Comparison of ENCODE assay signal across 21 mouse cellular contexts in the genomic region with DNA sequence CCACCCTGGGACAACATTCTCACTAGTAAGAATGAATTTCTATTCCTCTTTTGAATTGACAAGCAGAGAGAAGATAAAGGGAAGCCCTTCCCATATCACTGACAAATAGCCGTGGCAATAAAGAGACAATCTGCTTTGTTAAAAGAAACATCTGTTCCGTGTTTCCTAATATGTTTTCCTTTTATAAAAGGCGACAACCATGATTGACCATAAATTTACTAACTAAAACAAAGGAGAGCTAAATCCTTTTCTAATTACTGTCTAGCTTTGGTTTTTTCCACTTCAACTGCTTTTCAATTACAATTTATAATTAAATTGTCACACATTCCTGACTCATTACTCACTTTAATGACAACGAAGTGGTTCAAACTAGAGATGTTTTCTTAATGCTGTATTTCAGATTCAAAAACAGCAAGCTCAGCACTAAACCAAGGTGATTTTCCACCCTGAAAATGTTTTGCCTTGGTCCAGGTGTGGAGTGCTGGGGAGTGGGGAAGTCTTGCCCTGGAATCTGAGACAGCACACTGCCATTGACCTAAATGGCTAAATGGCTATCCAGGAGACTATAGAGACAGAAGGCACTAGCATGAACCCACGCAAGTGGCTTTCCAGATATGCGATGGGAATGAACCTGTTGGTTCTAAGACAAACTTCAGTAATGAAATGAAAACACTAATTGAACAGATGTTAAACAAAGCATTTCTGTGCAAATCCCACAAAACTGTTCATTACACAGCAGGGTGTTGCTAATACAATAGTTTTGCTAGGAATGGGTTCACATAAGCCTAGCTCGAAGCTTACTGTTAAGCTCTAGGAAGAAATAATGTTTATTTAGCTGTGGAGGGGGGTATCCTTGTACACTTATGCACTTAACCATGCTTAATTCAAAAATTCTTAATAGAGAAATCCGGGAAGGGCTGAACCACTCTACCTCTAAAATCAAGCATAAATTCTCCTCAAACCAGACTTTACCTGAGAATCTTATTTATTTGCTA. TPM values are rescaled to one million over a fixed set of nuclear protein-coding genes. Genes with fewer than 3 reads are reported as not detected.
DNase-seq lines count a peak whose midpoint lies in the region; ATAC-seq and TF ChIP-seq lines count a peak whose summit lies in the region.
"Had no signal": no experiment of that assay in that cellular context is flagged by ENCODE, and none has a peak within 500 bp of the region (broad histone marks: within the 10 kb centered on the region; RNA-seq: fewer than 3 reads in every experiment).

No protein-coding gene starts in this region.

- H3K4me2 ChIP-seq in embryonic facial prominence, embryonic 11.5 days (ENCODE audit: low read depth, low read length), result no peak overlapping the region
- H3K4me2 ChIP-seq in kidney, embryonic 14.5 days (replicated peaks; ENCODE audit: low read depth, low read length), result no peak overlapping the region
- H3K4me2 ChIP-seq in midbrain, postnatal 0 days (ENCODE audit: low read depth, low read length, poor library complexity, severe bottlenecking), result no peak overlapping the region
- no peak overlapping the region for H3K4me2 ChIP-seq in midbrain, embryonic 16.5 days (ENCODE audit: low read length)
- H3K4me2 ChIP-seq: embryonic facial prominence, embryonic 13.5 days; intestine, embryonic 15.5 days; limb, embryonic 15.5 days; midbrain, embryonic 15.5 days; neural tube, embryonic 12.5 days had no signal

- intact Hi-C loops in gastrocnemius, adult 2 months (cut with DNase I), result no loop called here

- WGBS in embryonic facial prominence, embryonic 11.5 days, result 53% methylated on average over 8 of the region's 8 CpGs
- WGBS in embryonic facial prominence, embryonic 10.5 days, result 60% methylated on average over 8 of the region's 8 CpGs
- WGBS in kidney, embryonic 14.5 days, result 23% methylated on average over 8 of the region's 8 CpGs
- 51% methylated on average over 8 of the region's 8 CpGs for WGBS in midbrain, postnatal 0 days
- WGBS in midbrain, embryonic 16.5 days, result 45% methylated on average over 8 of the region's 8 CpGs

- no peak overlapping the region for H3K27ac ChIP-seq in embryonic facial prominence, embryonic 11.5 days (replicated peaks; ENCODE audit: low read depth, low read length)
- no peak overlapping the region for H3K27ac ChIP-seq in embryonic facial prominence, embryonic 10.5 days (replicated peaks)
- H3K27ac ChIP-seq in kidney, embryonic 14.5 days (ENCODE audit: low read depth, low read length), result peak overlapping the region; percentile 2; the same call in 1 of the 2 replicates
- no peak overlapping the region for H3K27ac ChIP-seq in midbrain, postnatal 0 days (ENCODE audit: low read depth, low read length)
- no peak overlapping the region for H3K27ac ChIP-seq in midbrain, embryonic 16.5 days (ENCODE audit: low read length)
- H3K27ac ChIP-seq in gastrocnemius, adult 2 months, result no peak overlapping the region
- H3K27ac ChIP-seq: embryonic facial prominence, embryonic 13.5 days; intestine, embryonic 15.5 days; limb, embryonic 15.5 days; midbrain, embryonic 15.5 days; neural tube, embryonic 12.5 days had no signal

- peak; percentile 22 for DNase-seq in embryonic facial prominence, embryonic 11.5 days (ENCODE audit: low spot score)
- DNase-seq in embryonic facial prominence, embryonic 10.5 days (ENCODE audit: low spot score), result no peak
- DNase-seq in kidney, adult 8-10 months, result no peak
- peak; percentile 35 for DNase-seq in midbrain, postnatal 0 days (ENCODE audit: low spot score)
- DNase-seq in gastrocnemius, adult 2 months, result no peak
- no peak for DNase-seq in gastrocnemius, adult 18-20 months (ENCODE audit: low spot score)
- DNase-seq: adrenal gland, adult 8-10 months; cerebellum, adult 18-20 months; cerebellum, postnatal 36 days; heart, adult 11 months; heart, postnatal 4 days; right cerebral cortex, postnatal 4 days; thymus, postnatal 14 days had no signal

- ATAC-seq in embryonic facial prominence, embryonic 11.5 days (replicated peaks; ENCODE audit: insufficient number of reproducible peaks, low FRiP score, low TSS enrichment, low read depth), result no peak
- no peak; the same call in 1 of the 2 replicates for ATAC-seq in kidney, embryonic 14.5 days (ENCODE audit: low FRiP score, low TSS enrichment)
- no peak for ATAC-seq in midbrain, postnatal 0 days (ENCODE audit: low FRiP score)
- ATAC-seq in midbrain, embryonic 16.5 days, result no peak
- ATAC-seq: intestine, embryonic 15.5 days; midbrain, embryonic 15.5 days had no signal

- no peaks in the 10 kb centered on the region for H3K4me1 ChIP-seq in embryonic facial prominence, embryonic 11.5 days (ENCODE audit: control insufficient read depth, insufficient read depth, low read length)
- H3K4me1 ChIP-seq in embryonic facial prominence, embryonic 10.5 days, result peaks cover 51% of the 10 kb centered on the region
- peaks cover 17% of the 10 kb centered on the region for H3K4me1 ChIP-seq in kidney, embryonic 14.5 days (ENCODE audit: control insufficient read depth, insufficient read depth, low read length)
- H3K4me1 ChIP-seq in midbrain, postnatal 0 days (ENCODE audit: insufficient read depth, low read length), result no peaks in the 10 kb centered on the region
- peaks cover 8% of the 10 kb centered on the region for H3K4me1 ChIP-seq in midbrain, embryonic 16.5 days (ENCODE audit: control insufficient read depth, insufficient read depth, low read length)
- H3K4me1 ChIP-seq: intestine, embryonic 15.5 days; megakaryocyte, embryonic 14.5 days had no signal

- no peak overlapping the region for H3K4me3 ChIP-seq in embryonic facial prominence, embryonic 11.5 days (ENCODE audit: low read depth, low read length)
- H3K4me3 ChIP-seq in embryonic facial prominence, embryonic 10.5 days, result no peak overlapping the region
- H3K4me3 ChIP-seq in kidney, embryonic 14.5 days (ENCODE audit: low read length), result no peak overlapping the region
- H3K4me3 ChIP-seq in midbrain, postnatal 0 days (ENCODE audit: low read depth, low read length), result no peak overlapping the region
- no peak overlapping the region for H3K4me3 ChIP-seq in midbrain, embryonic 16.5 days (ENCODE audit: low read depth, low read length)
- no peak overlapping the region for H3K4me3 ChIP-seq in gastrocnemius, adult 2 months
- H3K4me3 ChIP-seq: embryonic facial prominence, embryonic 13.5 days; intestine, embryonic 15.5 days; limb, embryonic 15.5 days; megakaryocyte, embryonic 14.5 days; midbrain, embryonic 15.5 days; neural tube, embryonic 12.5 days had no signal

- no peaks in the 10 kb centered on the region for H3K9me3 ChIP-seq in embryonic facial prominence, embryonic 11.5 days (replicated peaks; ENCODE audit: control insufficient read depth, low read length)
- no peaks in the 10 kb centered on the region for H3K9me3 ChIP-seq in embryonic facial prominence, embryonic 10.5 days
- no peaks in the 10 kb centered on the region for H3K9me3 ChIP-seq in kidney, embryonic 14.5 days (ENCODE audit: control insufficient read depth, low read length)
- no peaks in the 10 kb centered on the region for H3K9me3 ChIP-seq in midbrain, postnatal 0 days (ENCODE audit: low read length)
- H3K9me3 ChIP-seq in midbrain, embryonic 16.5 days (replicated peaks; ENCODE audit: control insufficient read depth, low read length, poor library complexity, severe bottlenecking), result no peaks in the 10 kb centered on the region
- H3K9me3 ChIP-seq: embryonic facial prominence, embryonic 13.5 days; intestine, embryonic 15.5 days; limb, embryonic 15.5 days; megakaryocyte, embryonic 14.5 days; midbrain, embryonic 15.5 days; neural tube, embryonic 12.5 days had no signal

- no peaks in the 10 kb centered on the region; the same call in 1 of the 2 replicates for H3K36me3 ChIP-seq in embryonic facial prominence, embryonic 11.5 days (replicated peaks; ENCODE audit: control insufficient read depth, insufficient read depth, low read depth, low read length)
- peaks cover 31% of the 10 kb centered on the region for H3K36me3 ChIP-seq in embryonic facial prominence, embryonic 10.5 days (replicated peaks)
- H3K36me3 ChIP-seq in kidney, embryonic 14.5 days (ENCODE audit: control insufficient read depth, insufficient read depth, low read length), result peaks cover 5% of the 10 kb centered on the region; the same call in 1 of the 2 replicates
- H3K36me3 ChIP-seq in midbrain, postnatal 0 days (ENCODE audit: insufficient read depth, low read length), result no peaks in the 10 kb centered on the region
- no peaks in the 10 kb centered on the region for H3K36me3 ChIP-seq in midbrain, embryonic 16.5 days (ENCODE audit: control insufficient read depth, insufficient read depth, low read length)
- H3K36me3 ChIP-seq: intestine, embryonic 15.5 days; limb, embryonic 15.5 days; midbrain, embryonic 15.5 days; neural tube, embryonic 12.5 days had no signal

- H3K27me3 ChIP-seq in embryonic facial prominence, embryonic 11.5 days (ENCODE audit: control insufficient read depth, insufficient read depth, low read length), result no peaks in the 10 kb centered on the region
- peaks cover under 1% of the 10 kb centered on the region; the same call in 1 of the 2 replicates for H3K27me3 ChIP-seq in embryonic facial prominence, embryonic 10.5 days (replicated peaks; ENCODE audit: low read depth, poor library complexity, severe bottlenecking)
- H3K27me3 ChIP-seq in kidney, embryonic 14.5 days (ENCODE audit: control insufficient read depth, insufficient read depth, low read length), result no peaks in the 10 kb centered on the region
- no peaks in the 10 kb centered on the region for H3K27me3 ChIP-seq in midbrain, postnatal 0 days (ENCODE audit: insufficient read depth, low read length)
- H3K27me3 ChIP-seq in midbrain, embryonic 16.5 days (ENCODE audit: control insufficient read depth, insufficient read depth, low read depth, low read length), result no peaks in the 10 kb centered on the region
- H3K27me3 ChIP-seq: embryonic facial prominence, embryonic 13.5 days; intestine, embryonic 15.5 days; limb, embryonic 15.5 days; megakaryocyte, embryonic 14.5 days; midbrain, embryonic 15.5 days; neural tube, embryonic 12.5 days had no signal

- no peak overlapping the region for H3K9ac ChIP-seq in embryonic facial prominence, embryonic 11.5 days (replicated peaks; ENCODE audit: low read length)
- no peak overlapping the region for H3K9ac ChIP-seq in kidney, embryonic 14.5 days (ENCODE audit: low read depth, low read length)
- no peak overlapping the region for H3K9ac ChIP-seq in midbrain, postnatal 0 days (replicated peaks; ENCODE audit: low read length, poor library complexity, severe bottlenecking)
- H3K9ac ChIP-seq in midbrain, embryonic 16.5 days (ENCODE audit: low read depth, low read length), result no peak overlapping the region
- H3K9ac ChIP-seq: embryonic facial prominence, embryonic 13.5 days; intestine, embryonic 15.5 days; limb, embryonic 15.5 days; midbrain, embryonic 15.5 days; neural tube, embryonic 12.5 days had no signal

- TF ChIP-seq CTCF in midbrain, postnatal 0 days (IDR thresholded peaks at IDR 0.05), result no peak
- no peak for TF ChIP-seq CTCF in gastrocnemius, adult 2 months (IDR thresholded peaks at IDR 0.05)

RNA-seq across cellular contexts. Expression of a gene that starts 33.7 kb away (rescaled TPM):
- 20.8 and 21.4 TPM in 2 replicates for polyA plus RNA-seq in embryonic facial prominence, embryonic 11.5 days (2014; fragmentation: Nextera tagmentation; extraction: Ambion mirVana)
- 15.0 and 15.5 TPM in 2 replicates for polyA plus RNA-seq in embryonic facial prominence, embryonic 10.5 days (2016; fragmentation: Nextera tagmentation; extraction: Ambion mirVana)
- 24.3 and 42.3 TPM in 2 replicates for polyA plus RNA-seq in kidney, embryonic 14.5 days (2014; fragmentation: Nextera tagmentation; extraction: Ambion mirVana)
- total RNA-seq in midbrain, postnatal 0 days (2014; rRNA removed), result 4.0 and 5.1 TPM in 2 replicates
- 1.0 and 1.1 TPM in 2 replicates for polyA plus RNA-seq in midbrain, postnatal 0 days (2015; fragmentation: Nextera tagmentation; extraction: Ambion mirVana)
- polyA plus RNA-seq in midbrain, embryonic 16.5 days (2015; fragmentation: Nextera tagmentation; extraction: Ambion mirVana), result 1.4 and 1.6 TPM in 2 replicates
- total RNA-seq in gastrocnemius, adult 2 months (2021), result under 1 TPM; 0.38 to 0.64 TPM
- total RNA-seq in gastrocnemius, adult 18-20 months (2021), result under 1 TPM; 0.19 to 0.37 TPM

Comparison
In these comparisons a context has a peak if more than half of its experiments do, and no peak if none do; other contexts are left out.
1. DNase-seq: peak in embryonic facial prominence, embryonic 11.5 days (single experiment) and midbrain, postnatal 0 days (single experiment); none in embryonic facial prominence, embryonic 10.5 days (single experiment), kidney, adult 8-10 months (0 of 2), gastrocnemius, adult 2 months (single experiment) and gastrocnemius, adult 18-20 months (single experiment).